Mouse (Mus musculus) intestine, embryonic 14.5 days (tissue): Measurements from ENCODE around the gene Dcaf1. TPM values are rescaled to one million over a fixed set of nuclear protein-coding genes. Genes with fewer than 3 reads are reported as not detected.

Experiments
- ATAC-seq: fragments of 200-750 bp; cut with Nextera tagmentation; replicated peaks from 2 replicates; pipeline ENCODE4 v1.8.0; 2017; ENCODE audit warnings: low read depth, moderate number of reproducible peaks, moderate TSS enrichment, moderate library complexity; ENCODE audit not compliant: low FRiP score, low TSS enrichment
- DNase-seq: peaks from one replicate; pipeline ENCODE4 v3.0.0-alpha.2; 2018; ENCODE audit warnings: low spot score
- H3K27ac ChIP-seq: fragments of 300-500 bp; sonication (generic); 2 replicates; pipeline ENCODE4 v1.5.1; 2014; ENCODE audit warnings: low read depth, mild to moderate bottlenecking, control low read depth
- H3K27me3 ChIP-seq: fragments of 300-500 bp; sonication (generic); replicated peaks from 2 replicates; pipeline ENCODE4 v1.6.1; 2014; ENCODE audit warnings: low read length, control low read depth; ENCODE audit not compliant: control insufficient read depth, insufficient read depth
- H3K36me3 ChIP-seq: fragments of 300-500 bp; sonication (generic); 2 replicates; pipeline ENCODE4 v1.6.1; 2014; ENCODE audit warnings: low read length, control low read depth; ENCODE audit not compliant: control insufficient read depth, insufficient read depth
- H3K4me1 ChIP-seq: fragments of 300-500 bp; sonication (generic); replicated peaks from 2 replicates; pipeline ENCODE4 v1.6.1; 2014; ENCODE audit warnings: low read length, control low read depth, mixed read lengths; ENCODE audit not compliant: control insufficient read depth, insufficient read depth
- H3K4me2 ChIP-seq: fragments of 300-500 bp; sonication (generic); 2 replicates; pipeline ENCODE4 v1.6.1; 2014; ENCODE audit warnings: low read length
- H3K4me3 ChIP-seq: fragments of 300-500 bp; sonication (generic); 2 replicates; pipeline ENCODE4 v1.5.1; 2014; ENCODE audit warnings: low read depth, low read length, control low read depth, mixed read lengths
- H3K9ac ChIP-seq: fragments of 300-500 bp; sonication (generic); 2 replicates; pipeline ENCODE4 v1.6.1; 2014; ENCODE audit warnings: mild to moderate bottlenecking, low read length
- H3K9me3 ChIP-seq: fragments of 300-500 bp; sonication (generic); 2 replicates; pipeline ENCODE4 v1.6.1; 2016; ENCODE audit warnings: low read length, control low read depth; ENCODE audit not compliant: control insufficient read depth
- WGBS: fragments of 180-500 bp; shearing (Covaris S2); extraction: QIAGEN DNeasy Blood & Tissue Kit; methylation state at CpG from one replicate; pipeline ENCODE4 v1.1.7; 2014; 5-methylcytosine and 5-hydroxymethylcytosine counted together
- polyA plus RNA-seq: library from polyadenylated mRNA; unstranded; fragments of >200 nt; fragmentation: Nextera tagmentation; extraction: Ambion mirVana; gene quantifications from 2 replicates; pipeline ENCODE4 v1.2.1, GENCODE M21; 2014

The Dcaf1 gene
- polyA plus RNA-seq, 1 experiment from 2014 or later = 24.1 TPM

- DNase-seq = no peak
- no peaks in the 10 kb centered on the region for H3K9me3 ChIP-seq
- no peak overlapping the region for H3K9ac ChIP-seq
- H3K27me3 ChIP-seq = no peaks in the 10 kb centered on the region
- no peak for ATAC-seq
- 97% methylated on average over 1 of the region's 1 CpGs for WGBS
- no peaks in the 10 kb centered on the region for H3K4me1 ChIP-seq
- peaks cover 88% of the 10 kb centered on the region for H3K36me3 ChIP-seq
- H3K4me2 ChIP-seq = no peak overlapping the region
- H3K4me3 ChIP-seq = no peak overlapping the region
- no peak overlapping the region for H3K27ac ChIP-seq
Measured at GRCm38 (mm10) chr9:106840569-106840968, 18.9 kb downstream of the Dcaf1 start.

- 91% methylated on average over 6 of the region's 6 CpGs for WGBS
- no peak overlapping the region for H3K4me3 ChIP-seq
- no peaks in the 10 kb centered on the region for H3K4me1 ChIP-seq
- H3K9ac ChIP-seq = no peak overlapping the region
- ATAC-seq (no peak), DNase-seq (no peak)
- no peaks in the 10 kb centered on the region for H3K27me3 ChIP-seq
- peaks cover 81% of the 10 kb centered on the region for H3K36me3 ChIP-seq
- H3K9me3 ChIP-seq = no peaks in the 10 kb centered on the region
- no peak overlapping the region for H3K4me2 ChIP-seq
- no peak overlapping the region for H3K27ac ChIP-seq
Measured at GRCm38 (mm10) chr9:106842800-106843199, 21.1 kb downstream of the Dcaf1 start.

GRCm38 (mm10) chr9:106856664-106857063 is 35.0 kb downstream of the Dcaf1 start:
- Histone ChIP-seq H3K9ac (no peak overlapping the region), H3K27ac (no peak overlapping the region), H3K4me1 (no peaks in the 10 kb centered on the region), H3K27me3 (no peaks in the 10 kb centered on the region), H3K4me3 (no peak overlapping the region), H3K9me3 (no peaks in the 10 kb centered on the region), H3K36me3 (peaks cover 92% of the 10 kb centered on the region), H3K4me2 (no peak overlapping the region)
- DNase-seq (no peak), ATAC-seq (no peak)
- 88% methylated on average over 3 of the region's 3 CpGs for WGBS

- Histone ChIP-seq H3K27me3 (no peaks in the 10 kb centered on the region), H3K27ac (no peak overlapping the region)
Measured at GRCm38 (mm10) chr9:106858036-106858435, 36.4 kb downstream of the Dcaf1 start.

GRCm38 (mm10) chr9:106874216-106874615 is 52.5 kb downstream of the Dcaf1 start:
- H3K4me2 ChIP-seq = no peak overlapping the region
- peaks cover 74% of the 10 kb centered on the region for H3K36me3 ChIP-seq
- no peaks in the 10 kb centered on the region for H3K27me3 ChIP-seq
- no peak overlapping the region for H3K4me3 ChIP-seq
- H3K27ac ChIP-seq = no peak overlapping the region
- no peak for ATAC-seq
- H3K4me1 ChIP-seq = no peaks in the 10 kb centered on the region
- DNase-seq = no peak
- H3K9ac ChIP-seq = no peak overlapping the region
- H3K9me3 ChIP-seq = no peaks in the 10 kb centered on the region
- WGBS = 80% methylated on average over 5 of the region's 5 CpGs

More at GRCm38 (mm10) chr9:106858036-106858435, 36.4 kb downstream of the Dcaf1 start:
- 91% methylated on average over 11 of the region's 11 CpGs for WGBS
- Histone ChIP-seq H3K9ac (no peak overlapping the region), H3K4me2 (no peak overlapping the region), H3K4me1 (no peaks in the 10 kb centered on the region), H3K36me3 (peaks cover 92% of the 10 kb centered on the region), H3K4me3 (no peak overlapping the region), H3K9me3 (no peaks in the 10 kb centered on the region)
- DNase-seq = no peak
- ATAC-seq = no peak

- Histone ChIP-seq H3K4me2 (no peak overlapping the region), H3K27me3 (no peaks in the 10 kb centered on the region), H3K4me3 (no peak overlapping the region), H3K27ac (no peak overlapping the region), H3K36me3 (peaks cover 80% of the 10 kb centered on the region), H3K9me3 (no peaks in the 10 kb centered on the region), H3K4me1 (no peaks in the 10 kb centered on the region), H3K9ac (no peak overlapping the region)
- no peak for ATAC-seq
- WGBS = 81% methylated on average over 3 of the region's 3 CpGs
- no peak for DNase-seq
Measured at GRCm38 (mm10) chr9:106876666-106877065, 55.0 kb downstream of the Dcaf1 start.

GRCm38 (mm10) chr9:106879471-106879870 is 57.8 kb downstream of the Dcaf1 start:
- Histone ChIP-seq H3K36me3 (peaks cover 88% of the 10 kb centered on the region), H3K4me2 (no peak overlapping the region), H3K27me3 (no peaks in the 10 kb centered on the region), H3K27ac (no peak overlapping the region), H3K9me3 (no peaks in the 10 kb centered on the region), H3K4me3 (no peak overlapping the region), H3K9ac (no peak overlapping the region), H3K4me1 (peaks cover 13% of the 10 kb centered on the region)
- ATAC-seq = no peak
- peak; percentile 39 for DNase-seq
- WGBS = 76% methylated on average over 4 of the region's 4 CpGs

GRCm38 (mm10) chr9:106881071-106881755 is 59.5 kb downstream of the Dcaf1 start:
- H3K4me3 ChIP-seq = no peak overlapping the region
- DNase-seq (peak; percentile 45), ATAC-seq (no peak)
- 65% methylated on average over 4 of the region's 4 CpGs for WGBS
- peaks cover 25% of the 10 kb centered on the region for H3K4me1 ChIP-seq
- H3K27ac ChIP-seq = no peak overlapping the region
- no peak overlapping the region for H3K9ac ChIP-seq
- H3K9me3 ChIP-seq = no peaks in the 10 kb centered on the region
- H3K27me3 ChIP-seq = no peaks in the 10 kb centered on the region
- peaks cover 78% of the 10 kb centered on the region for H3K36me3 ChIP-seq
- no peak overlapping the region for H3K4me2 ChIP-seq

GRCm38 (mm10) chr9:106882176-106882575 is 60.5 kb downstream of the Dcaf1 start:
- H3K27me3 ChIP-seq = no peaks in the 10 kb centered on the region
- no peak overlapping the region for H3K9ac ChIP-seq
- DNase-seq (no peak), ATAC-seq (no peak)
- H3K4me1 ChIP-seq = peaks cover 25% of the 10 kb centered on the region
- H3K9me3 ChIP-seq = no peaks in the 10 kb centered on the region
- no peak overlapping the region for H3K27ac ChIP-seq
- no peak overlapping the region for H3K4me3 ChIP-seq
- H3K36me3 ChIP-seq = peaks cover 69% of the 10 kb centered on the region
- 75% methylated on average over 4 of the region's 4 CpGs for WGBS
- H3K4me2 ChIP-seq = no peak overlapping the region
